Mouse (Mus musculus) right cerebral cortex, postnatal 4 days (tissue): Measurements from ENCODE around the gene Zmym1.
A peak's percentile ranks its signal among the peaks of the same experiment; 100 is the strongest.
"Not testable (repeated sequence)": the region's sequence is repeated elsewhere in the genome, so short reads cannot be mapped to it uniquely, and the experiment has no call there.

Experiments
- DNase-seq: peaks from one replicate; pipeline ENCODE4 v3.0.0-alpha.2; 2022

Gene Zmym1

DNA sequence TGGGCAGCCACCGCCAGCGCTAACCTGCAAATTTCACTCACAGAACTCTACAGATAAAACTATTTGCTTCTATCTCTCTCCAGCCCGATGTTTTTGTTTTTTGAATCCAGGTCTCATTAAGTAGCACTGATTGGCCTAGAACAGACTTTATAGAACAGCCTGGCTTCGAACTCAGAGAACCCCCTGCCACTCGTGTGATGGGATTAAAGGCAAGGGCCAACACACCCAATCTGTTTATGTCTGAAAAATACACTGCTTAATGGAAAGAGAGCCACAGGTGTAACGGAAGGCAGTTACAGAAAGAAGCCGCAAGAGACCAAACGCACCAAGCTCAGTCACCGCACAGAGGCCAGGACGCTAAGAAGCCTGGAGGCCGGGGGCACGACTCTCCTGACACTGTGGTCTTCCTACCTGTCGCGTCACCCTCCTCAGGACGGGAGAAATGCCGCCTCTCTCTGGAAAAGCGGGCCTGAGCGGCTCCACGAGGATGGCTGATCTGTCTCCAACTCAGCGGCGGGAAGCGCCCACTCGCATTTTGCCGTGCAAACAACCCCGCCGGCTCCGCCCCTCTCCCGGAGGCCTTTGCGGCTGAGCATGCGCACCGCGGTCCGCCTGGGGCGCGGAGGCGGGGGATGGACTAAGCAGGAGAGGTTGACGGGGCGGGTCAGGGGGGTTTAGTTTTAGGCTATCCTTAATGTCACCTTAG lies at the start of gene Zmym1:
Gene Zmym1 (minus strand): TSS at position 568 of the 706 bp plus-strand sequence.
- peak; percentile 88 for DNase-seq

DNA sequence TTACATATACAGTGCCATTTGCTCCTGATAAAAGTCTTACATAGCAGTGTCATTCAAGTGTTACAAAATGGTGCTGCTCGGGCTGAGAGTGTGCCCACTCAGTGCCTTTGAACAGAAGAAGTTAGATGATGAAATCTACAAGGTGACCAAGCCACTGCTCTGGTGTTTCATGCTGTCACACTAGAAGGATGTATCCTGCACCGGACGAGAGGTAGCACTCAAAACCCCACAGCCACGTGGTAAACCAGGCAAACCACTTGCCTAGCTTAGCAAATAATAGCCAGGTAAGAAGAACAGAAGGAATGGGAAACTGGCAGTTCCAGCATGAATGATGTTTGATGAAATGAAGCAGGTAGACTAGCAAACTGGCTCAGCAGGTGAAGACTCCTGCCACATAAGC lies 49.6 kb upstream of the Zmym1 start:
- DNase-seq = no peak

DNA sequence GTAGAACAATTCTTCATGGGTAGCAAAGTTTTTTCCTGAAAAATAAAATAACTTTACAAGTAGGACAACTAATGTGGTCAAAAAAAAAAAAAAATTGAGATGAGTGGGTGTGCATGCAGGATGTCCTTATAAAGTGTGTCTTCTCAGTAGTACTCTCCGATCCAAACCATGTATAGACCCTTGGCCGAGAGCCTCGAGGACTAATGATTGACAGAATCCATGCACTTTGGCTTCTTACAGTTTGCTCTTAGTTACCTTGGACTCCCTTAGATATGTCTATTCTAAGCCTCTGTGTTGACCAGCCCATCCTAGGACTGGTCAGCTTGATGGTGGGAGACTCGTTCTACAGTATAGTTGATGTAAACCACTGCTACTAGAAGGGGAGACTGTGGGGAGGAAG lies 46.6 kb upstream of the Zmym1 start:
- DNase-seq = no peak

DNA sequence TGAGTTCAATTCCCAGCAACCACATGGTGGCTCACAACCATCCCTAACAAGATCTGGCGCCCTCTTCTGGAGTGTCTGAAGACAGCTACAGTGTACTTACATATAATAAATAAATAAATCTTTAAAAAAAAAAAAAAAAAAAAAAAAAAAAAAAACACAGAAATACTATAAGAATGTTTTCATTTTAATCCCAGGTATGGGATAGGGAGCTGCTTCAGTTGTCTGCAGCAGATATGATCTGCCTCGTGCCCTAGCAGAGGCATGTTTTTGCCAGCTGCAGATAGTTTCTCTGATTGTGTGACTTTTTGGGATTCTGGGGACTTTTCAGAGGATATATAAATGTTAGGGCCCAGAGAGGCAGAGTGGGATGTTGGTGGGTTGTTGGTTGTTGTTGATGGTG lies 38.6 kb upstream of the Zmym1 start:
- not testable (repeated sequence) for DNase-seq

DNA sequence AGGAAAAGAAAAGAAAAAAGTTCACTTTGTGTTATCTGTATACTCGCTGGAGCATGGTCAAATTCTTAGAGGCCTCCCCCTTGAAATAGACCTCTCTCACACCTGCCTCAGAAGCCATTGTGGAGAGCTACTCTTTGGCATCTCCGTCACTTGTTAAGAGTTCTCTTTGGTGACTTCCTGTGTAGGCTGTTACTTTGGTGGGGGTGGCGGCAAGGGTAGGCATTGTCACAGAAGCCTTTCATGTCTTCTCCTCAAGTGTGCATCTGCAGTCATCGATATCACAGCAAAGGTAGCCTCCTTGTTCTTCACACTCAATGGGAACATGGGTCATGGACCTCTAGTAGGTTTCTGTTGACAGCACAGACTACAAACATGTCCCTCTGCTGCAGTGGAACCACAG lies 34.1 kb upstream of the Zmym1 start:
- DNase-seq = no peak

DNA sequence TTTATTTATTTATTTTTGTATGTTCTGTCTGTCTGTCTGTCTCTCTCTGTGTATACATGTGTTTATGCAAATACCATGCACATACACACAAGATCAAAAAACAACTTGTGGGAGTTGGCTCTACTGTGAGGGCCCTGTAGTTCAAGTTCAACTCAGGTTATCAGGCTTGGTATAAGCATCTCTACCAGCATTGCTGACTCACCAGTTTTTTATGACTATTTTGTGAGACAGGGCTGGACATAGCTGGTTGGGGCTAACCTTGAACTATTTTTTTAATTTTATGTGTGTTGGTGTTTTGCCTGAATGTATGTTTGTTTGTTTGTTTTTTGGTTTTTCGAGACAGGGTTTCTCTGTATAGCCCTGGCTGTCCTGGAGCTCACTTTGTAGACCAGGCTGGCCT lies 30.2 kb upstream of the Zmym1 start:
- DNase-seq = no peak

DNA sequence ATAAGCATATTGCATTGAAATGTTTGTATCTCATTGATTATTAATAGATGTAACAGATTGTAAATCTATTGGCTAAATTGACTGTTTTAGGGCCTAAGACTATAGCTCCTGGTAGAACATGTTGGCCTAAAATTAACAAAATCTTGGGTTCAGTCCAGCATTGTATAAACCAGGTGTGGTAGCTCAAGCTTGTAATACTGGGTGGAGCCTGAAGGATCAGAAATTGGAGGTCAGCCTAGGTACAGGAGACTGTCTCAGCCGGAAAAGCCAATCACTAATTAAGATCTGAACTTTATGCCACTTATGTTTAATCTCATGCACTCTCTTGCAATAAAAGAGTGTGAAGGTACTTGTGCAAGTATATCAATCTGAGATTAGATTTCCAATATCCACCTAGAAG lies 24.8 kb upstream of the Zmym1 start:
- no peak for DNase-seq

DNA sequence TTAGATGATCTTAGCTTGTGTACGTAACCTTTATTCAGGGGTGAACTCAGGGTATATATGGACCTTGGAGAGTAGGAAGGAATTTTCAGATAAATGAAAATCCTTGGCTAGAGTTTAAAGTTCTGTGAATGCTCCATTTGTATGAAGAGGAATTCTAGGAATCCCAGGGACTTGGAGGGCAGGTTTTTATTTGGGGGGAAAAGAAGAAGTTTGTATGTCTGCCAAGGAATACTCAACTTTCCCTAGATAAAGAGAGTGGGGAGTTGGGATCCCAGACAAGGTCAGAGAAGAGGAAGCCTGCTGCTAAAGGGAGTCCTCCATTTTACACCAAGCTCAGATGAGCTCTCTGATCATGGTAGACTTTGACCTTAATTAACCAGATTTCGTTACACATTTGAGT lies 22.2 kb upstream of the Zmym1 start:
- no peak for DNase-seq

DNA sequence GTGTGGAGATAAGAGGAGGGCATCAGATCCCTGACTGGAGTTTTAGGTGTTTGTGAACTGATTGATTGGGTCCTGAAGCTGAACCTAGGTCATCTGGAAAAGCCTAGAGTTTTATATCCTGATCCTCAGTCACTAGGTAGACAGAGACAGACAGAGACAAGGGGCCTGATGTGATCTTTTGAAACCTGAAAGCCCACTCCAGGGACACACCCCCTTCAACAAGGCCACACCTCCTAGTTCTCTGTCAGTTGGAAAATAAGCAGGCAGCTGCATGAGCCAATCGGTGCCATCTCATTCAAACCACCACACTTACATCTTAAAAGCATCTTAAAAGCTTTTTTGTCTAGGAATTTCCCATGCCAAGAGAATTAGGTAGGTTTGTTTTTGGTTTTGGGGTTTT lies 19.9 kb upstream of the Zmym1 start:
- DNase-seq = no peak

DNA sequence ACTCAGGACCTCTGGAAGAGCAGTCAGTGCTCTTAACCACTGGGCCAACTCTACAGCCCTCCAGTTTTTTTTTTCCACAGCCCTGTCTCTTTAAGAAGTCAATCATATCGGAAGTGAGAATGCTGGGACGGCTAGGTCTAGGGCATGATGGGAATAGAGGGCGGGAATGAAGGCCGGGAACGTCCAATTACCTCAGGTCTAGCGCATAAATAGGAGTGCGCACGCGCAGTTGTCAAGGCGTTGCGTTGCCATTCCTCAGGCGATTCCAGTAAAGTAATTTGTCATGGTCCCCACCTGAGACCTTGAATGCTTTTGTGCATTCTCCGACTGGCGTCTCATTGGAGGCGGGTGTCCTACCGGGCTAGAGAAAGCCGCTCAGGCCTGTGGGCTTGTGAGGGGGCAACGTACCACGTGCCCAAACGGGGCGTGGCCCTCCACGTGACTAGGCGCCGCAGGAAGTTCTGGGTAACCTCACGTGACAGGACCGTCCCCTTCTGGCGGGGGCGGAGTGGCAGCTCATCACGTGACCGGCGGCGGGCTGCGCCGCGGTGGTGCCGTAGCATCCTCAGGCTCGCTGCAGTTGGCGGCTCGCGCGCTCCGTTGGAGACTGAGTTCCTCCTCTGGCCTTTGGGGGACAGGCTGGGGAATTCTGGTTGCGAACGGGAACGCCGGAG lies 16.1 kb upstream of the Zmym1 start, which contains the start of gene Zmym6:
Gene Zmym6 (plus strand): TSS at position 509 of the 674 bp plus-strand sequence.
- DNase-seq = peak; percentile 96

DNA sequence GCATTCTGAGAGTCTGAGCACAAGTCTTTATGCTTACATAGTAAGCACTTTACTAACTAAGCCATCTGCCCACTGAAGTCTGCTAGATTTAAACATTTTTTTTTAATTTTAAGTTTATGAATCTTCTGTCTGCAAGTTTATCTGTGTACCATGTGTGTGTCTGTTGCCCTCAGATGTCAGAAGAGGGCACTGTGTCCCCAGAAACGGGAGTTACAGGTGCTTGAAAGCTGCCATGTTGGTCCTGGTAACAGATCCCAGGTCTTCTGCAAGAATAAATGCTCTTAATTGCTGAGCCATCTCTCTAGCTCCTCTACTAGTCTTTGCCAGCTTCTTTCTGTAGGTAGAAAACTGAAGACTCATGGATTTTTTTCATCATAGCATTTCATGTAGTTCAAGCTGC lies 14.0 kb upstream of the Zmym1 start:
- no peak for DNase-seq

DNA sequence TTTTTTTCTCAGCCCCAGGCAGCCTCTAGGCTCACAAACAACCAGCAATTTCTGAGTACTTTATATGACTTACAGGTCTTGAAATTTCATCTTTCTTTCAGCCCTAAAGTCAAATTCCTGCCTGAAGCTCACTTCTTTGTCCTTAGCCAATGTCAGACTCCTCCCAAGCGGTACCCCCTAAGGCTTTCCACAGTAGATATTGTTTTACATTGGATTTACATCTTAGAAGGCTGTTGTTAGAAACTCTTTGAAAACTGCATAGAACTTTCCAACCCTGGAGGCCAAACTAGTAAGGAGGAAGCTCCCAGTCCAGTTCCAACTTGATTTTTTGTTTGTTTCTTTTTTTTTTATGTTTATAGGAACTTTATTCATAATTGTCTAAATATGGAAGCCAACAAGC lies 3.1 kb upstream of the Zmym1 start:
- no peak for DNase-seq

DNA sequence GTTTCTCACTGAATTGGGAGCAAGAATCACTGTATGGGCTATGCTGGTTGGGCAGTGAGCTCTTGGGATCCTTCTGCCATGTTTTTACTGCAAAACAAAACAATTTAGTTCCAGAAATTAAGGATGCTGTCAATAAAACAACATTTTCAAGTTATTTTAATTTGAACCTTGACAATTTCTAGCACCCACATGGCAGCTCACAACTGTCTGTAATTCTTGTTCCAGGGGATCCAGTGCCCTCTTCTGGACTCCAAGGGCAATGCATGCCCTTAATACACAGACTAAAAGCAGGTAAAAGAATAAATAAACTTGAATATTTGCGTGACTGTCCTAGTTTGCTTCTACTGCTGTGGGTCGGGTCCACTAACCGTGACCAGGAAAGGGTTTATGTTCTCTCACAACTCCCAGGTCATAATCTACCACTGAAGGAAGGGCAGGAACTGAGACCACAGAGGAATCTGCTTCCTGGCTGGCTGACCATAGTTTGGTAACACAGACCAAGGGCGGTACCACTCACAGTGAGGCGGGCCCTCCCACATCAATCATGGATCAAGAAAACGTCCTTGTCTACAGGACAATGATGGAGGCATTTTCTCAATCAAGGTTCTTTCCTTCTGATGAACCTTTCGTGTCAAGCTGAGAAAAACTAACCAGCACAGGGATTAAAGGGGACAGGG lies 6.3 kb downstream of the Zmym1 start:
- no peak for DNase-seq

DNA sequence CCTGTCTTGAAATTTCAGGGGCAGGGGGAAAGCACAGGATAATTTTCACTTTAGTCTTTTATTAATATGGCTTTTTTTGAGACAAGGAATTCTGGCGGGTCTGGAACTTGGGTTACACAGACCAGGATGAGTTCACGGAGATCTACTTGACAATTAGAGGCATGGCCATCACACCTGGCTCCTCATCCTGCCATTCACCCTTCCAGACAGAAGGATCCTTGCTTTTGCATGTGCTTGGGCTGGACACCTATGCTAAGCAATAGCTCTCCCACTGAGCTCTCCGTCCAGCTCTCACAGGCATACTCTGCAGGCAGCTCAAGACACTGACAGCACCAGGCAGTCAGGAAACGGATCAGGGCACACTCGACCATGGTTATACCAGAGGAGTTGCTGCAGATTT lies 7.9 kb downstream of the Zmym1 start:
- DNase-seq = no peak

DNA sequence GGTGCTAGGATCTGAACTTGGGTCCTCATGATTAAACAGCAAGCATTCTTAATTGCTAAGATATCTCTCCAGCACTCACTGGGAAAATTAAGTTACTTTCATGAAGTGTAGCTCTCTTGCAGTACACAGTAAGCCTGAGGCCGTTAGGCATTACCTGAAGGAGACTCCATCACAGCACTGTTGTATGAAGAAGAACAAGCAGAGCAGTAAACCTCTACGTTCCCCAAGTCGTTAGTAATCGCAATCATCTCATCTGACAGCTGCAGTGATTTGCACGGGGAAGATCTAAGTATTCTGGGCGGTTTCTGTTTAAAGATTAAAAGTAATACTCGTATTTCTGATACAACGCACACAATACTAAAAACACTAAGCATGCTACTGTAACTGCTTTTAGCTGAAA lies 9.8 kb downstream of the Zmym1 start:
- DNase-seq = no peak

DNA sequence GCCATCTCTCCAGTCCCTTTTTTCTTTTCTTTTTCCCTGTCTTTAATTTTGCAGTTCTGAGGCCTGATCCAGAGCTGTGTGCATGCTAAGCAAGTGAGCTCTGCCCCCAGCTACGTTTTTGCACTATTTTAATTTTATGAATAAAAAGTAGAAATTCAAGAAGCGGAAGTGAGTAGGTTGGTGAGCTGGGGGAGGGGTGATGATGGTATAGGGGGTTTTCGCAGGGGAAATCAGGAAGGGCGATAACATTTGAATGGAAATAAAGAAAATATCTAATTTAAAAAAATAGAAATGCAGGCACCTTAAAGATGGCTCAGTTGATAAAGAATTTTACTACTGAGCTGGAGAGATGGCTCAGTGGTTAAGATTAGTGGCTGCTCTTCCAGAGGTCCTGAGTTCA lies 17.4 kb downstream of the Zmym1 start:
- no peak for DNase-seq

DNA sequence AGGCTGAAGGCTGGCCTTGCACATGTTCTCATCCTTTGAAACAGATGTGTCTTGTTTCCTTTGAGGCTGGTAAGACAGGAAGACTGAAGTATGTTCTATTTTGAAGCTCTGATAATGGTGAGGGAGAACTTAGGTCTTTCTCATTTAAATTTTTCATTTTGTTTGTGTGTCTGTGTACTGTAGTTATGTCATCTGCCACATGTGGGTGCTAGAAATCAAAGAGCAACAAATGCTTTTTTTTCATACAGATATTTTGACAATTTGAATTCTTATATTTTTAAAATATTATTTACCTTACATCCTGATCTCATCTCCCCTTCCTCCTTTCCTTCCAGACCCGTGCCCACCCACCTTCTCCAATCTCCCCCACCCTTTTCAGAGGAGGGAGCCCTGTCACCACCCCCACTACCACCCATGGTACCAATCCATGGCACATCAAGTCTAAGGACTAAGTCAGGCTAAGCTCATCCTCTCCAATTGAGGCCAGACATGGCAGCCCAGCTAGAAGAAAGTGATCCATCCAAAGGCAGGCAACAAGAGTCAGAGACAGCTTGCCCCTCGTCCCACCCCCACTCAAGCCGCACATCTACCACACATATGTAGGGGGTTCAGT lies 21.0 kb downstream of the Zmym1 start:
- DNase-seq = no peak

DNA sequence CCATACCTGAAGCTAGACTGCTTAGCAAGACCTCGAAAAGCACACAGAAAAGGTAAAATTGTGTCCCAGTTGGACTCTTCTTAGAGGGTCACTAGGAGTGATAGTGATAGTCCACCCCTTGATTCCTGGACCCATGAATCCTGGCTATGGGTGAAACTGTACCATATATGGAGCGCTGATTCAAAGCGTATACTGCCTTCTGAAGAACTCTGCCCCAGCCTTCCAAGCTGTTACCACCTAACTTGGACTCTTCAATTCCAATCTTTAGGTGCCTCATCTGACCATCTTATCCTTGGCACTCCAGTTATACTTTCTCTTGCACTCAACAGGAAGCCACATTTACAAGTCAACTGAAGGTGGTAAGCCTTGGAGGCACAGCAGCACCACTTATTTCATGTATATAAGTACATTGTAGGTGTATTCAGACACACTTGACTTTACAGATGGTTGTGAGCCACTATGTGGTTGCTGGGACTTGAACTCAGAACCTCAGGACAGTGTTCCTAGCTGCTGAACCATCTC lies 22.1 kb downstream of the Zmym1 start:
- no peak for DNase-seq

DNA sequence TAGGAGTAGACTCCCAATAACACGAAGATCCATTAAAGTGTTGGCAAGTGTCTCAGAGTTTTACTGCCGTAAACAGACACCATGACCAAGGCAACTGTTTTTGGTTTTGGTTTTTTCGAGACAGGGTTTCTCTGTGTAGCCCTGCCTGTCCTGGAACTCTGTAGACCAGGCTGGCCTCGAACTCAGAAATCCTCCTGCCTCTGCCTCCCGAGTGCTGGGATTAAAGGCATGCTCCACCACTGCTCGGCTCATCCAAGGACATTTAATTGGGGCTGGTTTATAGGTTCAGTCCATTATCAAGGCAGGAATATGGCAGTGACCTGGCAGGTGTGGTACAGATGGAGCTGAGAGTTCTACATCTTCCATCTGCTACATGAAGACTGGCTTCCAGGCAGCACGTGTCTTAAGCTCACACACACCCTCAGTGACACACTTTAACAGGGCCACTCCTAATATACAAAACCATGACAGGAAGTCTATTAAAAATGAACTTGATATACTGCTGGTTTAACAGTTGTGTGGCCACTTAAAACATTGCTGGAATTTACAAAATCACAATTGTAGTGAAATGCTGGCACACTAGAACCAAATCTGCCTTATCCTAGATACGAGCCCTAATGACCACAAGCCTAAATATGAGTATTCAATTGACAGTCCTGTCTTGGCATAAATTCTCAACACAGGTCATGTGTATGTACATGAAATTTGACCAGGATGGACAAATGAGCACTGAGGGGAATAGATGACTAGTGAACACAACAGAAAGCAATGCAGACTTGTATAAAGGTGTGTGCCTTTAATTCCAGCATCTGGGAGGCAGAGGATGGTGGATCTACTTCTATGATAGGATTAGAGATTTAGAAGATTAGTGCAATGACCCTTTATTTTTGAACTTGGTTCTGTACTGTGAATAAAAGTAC lies 22.8 kb downstream of the Zmym1 start:
- DNase-seq = no peak

DNA sequence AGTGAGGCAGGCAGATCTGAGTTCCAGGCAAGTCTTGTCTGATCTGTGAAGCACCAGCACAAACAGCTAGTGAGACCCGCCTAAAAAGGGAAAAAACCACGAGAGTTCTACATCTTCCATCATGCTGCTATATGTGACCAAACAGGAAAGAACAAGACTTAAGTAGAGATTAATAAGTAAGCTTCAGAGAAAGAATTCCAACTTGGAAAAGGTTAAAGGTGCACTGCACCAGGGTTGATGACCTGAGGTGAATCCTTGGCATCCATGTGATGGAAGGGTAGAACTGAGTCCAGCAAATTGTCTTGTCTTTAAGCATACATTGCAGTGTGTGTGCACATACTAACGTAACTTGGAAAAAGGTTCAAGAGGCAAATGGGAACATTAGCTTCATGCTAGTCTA lies 23.8 kb downstream of the Zmym1 start:
- no peak for DNase-seq

DNA sequence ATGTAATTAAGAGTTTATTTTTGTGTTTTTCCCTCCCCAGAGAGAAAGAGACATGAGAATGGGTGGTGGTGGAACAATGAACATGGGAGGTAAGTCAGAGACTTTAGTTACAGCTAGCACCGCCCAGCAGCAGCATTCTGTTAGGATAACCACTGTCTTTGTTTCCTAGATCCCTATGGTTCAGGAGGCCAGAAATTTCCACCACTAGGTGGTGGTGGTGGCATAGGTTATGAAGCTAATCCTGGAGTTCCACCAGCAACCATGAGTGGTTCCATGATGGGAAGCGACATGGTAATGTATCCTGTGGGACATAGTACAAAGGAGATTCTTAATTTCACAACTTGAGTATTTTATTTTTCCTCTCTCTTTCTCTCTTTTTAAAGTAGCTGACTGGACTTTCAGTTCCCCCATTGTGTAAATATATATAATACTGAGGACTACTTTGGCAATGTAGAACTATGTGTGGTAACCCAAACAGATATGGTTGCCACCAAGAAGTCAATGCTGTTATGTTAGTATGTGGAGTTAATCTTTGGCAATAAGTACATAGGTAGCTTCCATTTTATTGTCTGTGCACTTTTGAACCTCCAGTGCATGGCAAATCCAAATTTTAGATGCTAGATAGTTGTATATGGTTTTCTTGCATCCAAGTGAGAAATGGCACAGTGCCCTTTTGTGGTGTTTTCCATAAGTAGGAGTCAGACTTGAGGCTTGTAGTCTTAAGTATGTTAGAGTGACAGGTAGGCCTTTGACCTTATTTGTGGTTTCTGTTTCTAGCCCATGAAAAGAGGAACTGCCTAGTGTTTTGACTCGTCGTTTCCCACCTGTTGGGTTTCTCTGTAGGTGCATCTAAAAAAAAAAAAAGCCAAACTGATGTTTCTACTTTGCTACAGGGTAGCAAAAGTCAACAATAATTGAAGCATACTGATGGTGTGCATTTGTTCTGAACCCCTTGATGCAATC lies 33.4 kb downstream of the Zmym1 start:
- peak; percentile 30 for DNase-seq
